Mouse (Mus musculus): Measurements from ENCODE around the gene Kel. TPM values are rescaled to one million over a fixed set of nuclear protein-coding genes. Genes with fewer than 3 reads are reported as not detected.
A peak's percentile ranks its signal among the peaks of the same experiment; 100 is the strongest.

Gene Kel
- polyA plus RNA-seq (2017; shearing (Covaris generic)), result under 1 TPM in 1 of 2 experiments, not detected in 1; 0.57 TPM

GRCm38 (mm10) chr6:41704123-41704522 lies at the start of gene Kel:
Gene Kel, minus strand, starts transcription at chr6:41704339.
- no peak for ATAC-seq

GRCm38 (mm10) chr6:41744664-41745392 lies 40.7 kb upstream of the Kel start:
- no peak for ATAC-seq

- no peak for ATAC-seq
Observed at GRCm38 (mm10) chr6:41741101-41741500, 37.0 kb upstream of the Kel start.

DNA sequence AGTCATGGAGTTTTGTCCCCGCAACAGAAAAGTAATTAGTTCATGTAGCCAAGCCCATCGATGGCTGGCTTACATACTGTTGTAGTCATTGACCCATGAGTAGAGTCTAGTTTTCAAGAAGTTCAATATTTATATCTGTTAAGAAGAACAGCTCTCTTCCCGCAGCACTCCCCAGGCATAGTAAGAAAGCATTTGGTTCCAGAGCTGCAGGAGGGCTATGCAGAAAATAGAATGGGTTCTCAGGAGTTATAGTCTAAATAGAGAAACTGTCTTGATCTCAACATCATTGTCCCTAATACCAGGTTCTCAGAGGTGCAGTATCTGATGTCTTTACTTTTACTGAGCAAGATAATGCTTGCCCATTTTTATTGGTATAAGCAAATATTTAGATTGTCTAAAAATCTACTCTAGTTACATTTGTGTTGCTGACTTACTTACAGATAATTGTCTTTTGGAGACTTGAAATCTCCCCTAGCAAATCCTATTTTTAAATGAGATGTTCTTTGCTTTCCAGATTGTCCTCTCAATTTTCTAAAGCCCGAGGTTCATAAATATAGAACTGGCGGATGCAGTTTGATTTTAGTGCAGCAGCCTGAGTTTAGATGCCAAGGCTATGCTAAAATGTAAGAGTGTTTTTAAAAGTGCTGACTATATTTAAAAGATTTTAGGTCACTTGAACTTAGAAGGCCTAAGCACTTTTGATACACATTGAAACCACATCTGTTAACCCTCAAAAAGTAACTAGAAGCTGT lies 30.8 kb upstream of the Kel start:
- no peak for ATAC-seq

DNA sequence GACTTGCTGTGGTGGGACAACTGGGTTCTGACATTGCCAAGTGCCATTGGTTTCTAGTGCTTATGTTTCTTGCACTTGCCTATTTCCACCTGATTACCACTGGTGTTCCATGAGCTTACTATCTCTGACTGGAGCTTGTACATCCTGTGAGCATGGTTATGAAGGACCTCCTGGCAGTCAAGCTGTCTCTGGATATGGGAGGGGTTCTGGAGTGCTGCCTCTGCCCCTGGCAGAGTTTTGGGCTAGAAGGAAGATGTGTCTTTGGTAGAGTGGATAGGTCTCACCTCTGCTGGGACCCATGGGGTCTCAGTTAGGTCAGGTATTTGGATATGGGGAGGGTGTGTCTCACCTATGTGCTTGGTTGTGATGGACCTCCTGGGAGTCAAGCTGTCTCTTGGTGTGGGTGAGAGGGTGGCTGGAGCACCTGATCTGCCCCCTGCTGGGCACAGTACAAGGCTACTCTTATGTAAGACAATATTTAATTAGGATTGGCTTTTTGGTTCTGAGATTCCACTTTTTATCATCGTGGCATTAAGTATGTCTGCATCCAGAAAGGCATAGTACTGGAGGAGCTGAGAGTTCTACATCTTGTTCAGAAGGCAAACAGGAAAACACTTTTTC lies 24.0 kb upstream of the Kel start:
- no peak for ATAC-seq

DNA sequence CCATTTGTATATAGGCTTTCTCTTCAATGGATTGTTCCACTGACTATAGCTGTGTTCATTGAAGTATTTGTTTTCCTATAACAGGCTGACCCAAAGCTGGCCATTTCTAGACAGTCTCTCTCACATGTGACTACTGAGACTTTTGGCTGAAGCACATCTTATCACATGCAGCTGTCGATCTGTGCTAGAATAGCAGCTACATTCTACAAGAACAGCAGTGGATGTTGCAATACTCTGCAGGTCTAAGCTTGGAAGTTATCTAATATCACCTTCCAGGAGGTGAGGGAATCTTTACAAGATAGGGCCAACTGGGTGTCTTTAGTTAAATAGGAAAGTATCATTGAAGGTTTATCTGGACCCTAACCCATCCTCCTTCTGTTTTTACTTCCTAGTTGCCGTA lies 17.3 kb upstream of the Kel start:
- ATAC-seq, result no peak

GRCm38 (mm10) chr6:41710281-41710680 lies 6.1 kb upstream of the Kel start:
- no peak for ATAC-seq

GRCm38 (mm10) chr6:41706275-41706674 lies 2.1 kb upstream of the Kel start:
- ATAC-seq, result no peak

DNA sequence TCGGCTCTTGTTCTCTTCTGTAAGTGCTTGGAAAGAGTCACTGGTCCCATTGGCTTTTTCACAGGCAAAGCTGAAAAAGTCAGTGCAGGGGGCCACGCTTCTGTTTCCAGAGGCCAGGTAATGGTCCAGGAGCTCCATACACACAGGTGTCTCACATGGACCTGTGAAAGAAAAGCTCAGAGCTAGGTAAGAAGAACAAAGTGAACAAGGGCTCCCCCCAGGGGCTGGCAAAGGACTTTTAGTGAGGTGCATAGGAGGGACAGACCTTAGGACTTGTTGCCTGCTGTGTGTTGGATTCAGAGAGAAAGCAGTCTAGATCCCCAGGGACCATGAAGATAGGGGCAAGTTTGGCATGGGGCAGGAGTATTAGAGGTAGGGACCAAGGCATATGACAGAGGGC lies 1.2 kb downstream of the Kel start:
- ATAC-seq, result no peak

- no peak for ATAC-seq
Observed at GRCm38 (mm10) chr6:41701245-41701644, 2.9 kb downstream of the Kel start.

DNA sequence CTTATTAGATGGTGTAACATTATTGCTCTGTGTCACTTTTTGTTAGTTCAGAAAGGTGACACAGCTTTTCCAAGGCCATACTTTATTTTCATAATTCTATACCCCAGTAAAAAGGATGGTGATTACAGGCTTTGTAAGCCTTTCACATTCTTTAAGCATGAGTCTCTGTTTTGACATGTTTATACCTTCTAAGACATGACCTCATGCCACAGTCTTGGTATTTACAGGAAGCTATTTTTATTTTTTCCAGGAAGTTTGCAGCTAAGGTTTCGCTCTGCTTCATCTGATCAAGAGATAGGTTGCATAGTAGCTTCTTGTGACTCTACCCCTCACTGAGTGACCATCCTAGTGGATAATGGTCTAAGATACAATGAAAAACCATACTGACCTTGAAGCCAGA lies 9.7 kb downstream of the Kel start:
- ATAC-seq, result peak; percentile 19

DNA sequence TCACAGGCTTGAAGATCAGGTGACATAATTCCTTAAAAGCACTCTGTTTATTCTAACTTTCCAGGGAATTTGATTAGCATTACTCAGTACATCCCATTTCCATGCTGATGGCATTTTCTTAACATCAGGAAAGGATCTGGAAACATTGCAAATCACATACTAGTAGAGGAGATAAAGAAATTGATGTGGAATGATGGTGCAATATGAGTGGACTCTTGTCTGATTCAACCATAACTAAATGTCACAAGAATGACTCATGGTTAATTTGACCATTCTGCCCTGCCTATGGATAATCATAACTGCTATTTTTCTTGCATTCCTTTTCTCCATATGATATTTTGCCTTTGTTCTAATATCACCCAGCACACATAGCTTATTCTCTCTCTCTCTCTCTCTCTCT lies 11.9 kb downstream of the Kel start:
- no peak for ATAC-seq

GRCm38 (mm10) chr6:41685596-41685995 lies 18.5 kb downstream of the Kel start:
- no peak for ATAC-seq

DNA sequence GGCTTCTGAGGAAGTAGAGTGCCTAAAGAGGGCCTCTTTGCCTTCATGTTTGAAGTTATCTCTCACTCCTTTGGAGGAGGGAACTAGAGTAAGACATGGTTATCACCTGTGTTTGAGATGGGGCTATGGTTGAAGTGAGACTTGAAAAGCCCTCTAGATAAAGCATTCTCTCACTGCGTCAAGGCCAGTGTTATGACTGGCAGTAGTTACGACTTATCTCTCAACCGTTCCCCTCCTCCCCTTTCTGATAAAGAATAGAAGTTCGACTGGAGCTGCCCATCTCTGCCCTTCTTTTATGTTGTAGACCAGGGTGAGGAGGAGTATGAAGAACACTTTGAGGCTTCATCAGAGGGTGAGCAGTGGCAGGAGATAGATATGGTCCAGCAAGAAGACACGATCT lies 19.2 kb downstream of the Kel start:
- no peak for ATAC-seq

GRCm38 (mm10) chr6:41684131-41684530 lies 20.0 kb downstream of the Kel start, which contains the start of gene Llcfc1:
Gene Llcfc1, plus strand, starts transcription at chr6:41684431.
- ATAC-seq, result no peak

DNA sequence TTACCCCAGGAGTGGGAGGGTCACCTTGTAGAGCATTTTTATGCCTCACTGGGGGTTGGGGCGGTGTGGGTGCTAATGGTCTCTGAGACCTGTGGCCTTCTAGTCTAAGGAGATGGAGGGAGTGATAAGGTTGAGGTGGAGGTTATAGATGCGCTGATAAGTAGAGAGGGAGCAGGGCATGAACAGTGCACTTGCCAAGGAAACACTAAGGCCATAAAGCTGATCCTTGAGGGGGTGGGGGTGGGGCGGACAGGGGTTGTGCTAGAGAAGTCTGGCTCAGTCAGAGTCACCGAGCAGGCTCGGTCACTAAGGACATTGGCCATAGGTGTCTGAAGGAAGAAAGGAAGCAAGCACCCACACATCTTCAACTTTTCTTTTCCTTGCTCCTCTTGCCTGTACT lies 22.5 kb downstream of the Kel start:
- no peak for ATAC-seq

DNA sequence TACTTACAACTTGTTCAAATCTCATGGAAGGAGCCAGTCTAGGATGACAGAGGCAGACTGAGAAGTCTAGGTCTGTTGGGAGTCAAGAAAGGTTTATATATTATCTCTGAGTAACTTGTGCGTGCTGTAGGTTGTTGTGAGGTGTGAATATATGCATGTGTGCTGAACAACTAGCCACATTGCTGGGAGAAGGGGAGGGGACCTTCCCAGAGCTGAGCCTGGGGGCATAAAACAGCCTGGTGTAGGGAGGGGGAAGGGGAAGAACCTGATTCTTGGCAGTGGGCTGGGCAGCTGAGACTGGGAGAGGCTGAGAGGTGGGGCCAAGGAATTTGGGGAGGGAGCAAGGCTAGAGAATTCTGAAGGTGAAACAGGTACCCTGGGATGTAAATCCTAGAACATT lies 23.5 kb downstream of the Kel start, which contains the start of gene Trpv5:
Trpv5 (minus strand) TSS at position 101 of the 400 bp plus-strand sequence.
- ATAC-seq, result no peak

- ATAC-seq, result no peak
Observed at GRCm38 (mm10) chr6:41676530-41676929, 27.6 kb downstream of the Kel start.

DNA sequence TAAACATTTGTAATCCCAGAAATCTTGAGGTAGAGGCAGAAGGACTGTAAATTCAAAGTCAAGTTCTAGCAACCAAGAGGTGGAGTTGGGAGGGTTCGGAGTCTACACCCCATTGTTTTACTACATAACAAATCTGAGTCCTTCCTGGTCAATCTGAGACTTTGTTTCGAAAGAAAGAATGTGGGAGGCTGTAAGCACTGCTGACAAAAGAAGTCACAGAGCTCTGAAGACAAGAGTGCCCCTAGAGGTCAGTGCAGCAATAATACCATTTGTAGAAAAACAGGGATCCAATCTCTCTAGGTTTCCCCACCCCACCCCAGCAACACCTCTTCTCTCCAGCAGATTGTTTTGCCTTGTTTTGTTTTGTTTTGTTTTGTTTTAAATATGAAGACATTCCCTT lies 41.8 kb downstream of the Kel start:
- ATAC-seq, result no peak

GRCm38 (mm10) chr6:41658487-41658886 lies 45.7 kb downstream of the Kel start:
- ATAC-seq, result no peak

DNA sequence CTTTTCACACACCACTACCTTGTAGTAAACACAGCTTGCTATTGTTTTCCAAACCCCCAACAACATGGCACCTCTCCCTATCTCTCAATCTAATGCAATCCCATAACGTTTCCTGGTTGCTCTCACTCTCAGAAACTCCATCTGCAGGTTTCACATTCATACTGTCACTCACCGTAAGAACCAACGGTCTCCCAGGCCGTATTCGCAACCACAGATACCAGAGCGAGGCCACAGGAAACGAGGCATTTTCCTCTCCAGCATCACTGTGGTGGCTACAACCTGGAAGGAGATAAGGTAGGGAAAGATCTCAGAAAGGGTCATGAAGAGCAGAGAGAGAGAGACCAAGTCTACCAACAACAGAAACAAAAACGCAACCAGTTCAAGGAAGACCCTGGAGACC lies 49.5 kb downstream of the Kel start:
- no peak for ATAC-seq

DNA sequence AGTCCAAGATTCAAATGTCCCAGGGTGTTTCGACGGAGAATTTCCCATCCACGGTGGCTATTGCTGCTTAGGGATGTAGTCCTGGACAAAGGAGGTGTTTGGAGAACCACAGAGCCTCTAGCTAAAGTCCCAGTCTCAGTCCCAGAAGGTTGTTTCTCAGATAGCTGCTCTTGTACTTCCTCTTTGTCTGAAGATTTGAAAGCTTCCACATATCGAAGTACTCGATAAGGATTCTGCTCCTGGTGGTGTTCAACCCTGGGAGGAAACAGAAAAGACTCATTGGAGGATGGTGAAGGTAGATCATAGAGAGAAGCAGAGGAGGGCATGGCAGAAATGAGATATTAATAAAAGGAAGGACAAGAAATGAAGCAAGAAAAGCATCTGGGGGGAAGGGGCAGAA lies 51.0 kb downstream of the Kel start:
- ATAC-seq, result no peak

DNA sequence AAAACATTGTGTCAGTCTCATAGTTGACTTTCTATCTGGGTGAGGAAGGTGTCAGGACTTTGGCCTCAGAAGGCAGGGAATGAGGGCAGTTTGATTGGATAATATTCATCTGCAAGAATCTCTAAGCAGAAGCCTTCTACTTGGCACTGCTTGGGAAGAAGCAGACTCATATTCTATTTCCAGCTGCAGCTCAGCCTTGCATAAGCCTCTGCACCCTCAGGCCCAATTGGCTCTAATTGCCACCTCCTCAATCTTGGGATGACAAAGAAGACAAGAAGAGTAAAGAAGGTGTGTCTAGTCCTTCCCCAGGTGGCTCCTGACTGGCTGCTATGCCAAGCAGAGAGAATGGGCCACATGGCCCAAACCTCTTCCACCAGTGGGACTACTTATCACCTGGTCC lies 57.5 kb downstream of the Kel start:
- no peak for ATAC-seq

DNA sequence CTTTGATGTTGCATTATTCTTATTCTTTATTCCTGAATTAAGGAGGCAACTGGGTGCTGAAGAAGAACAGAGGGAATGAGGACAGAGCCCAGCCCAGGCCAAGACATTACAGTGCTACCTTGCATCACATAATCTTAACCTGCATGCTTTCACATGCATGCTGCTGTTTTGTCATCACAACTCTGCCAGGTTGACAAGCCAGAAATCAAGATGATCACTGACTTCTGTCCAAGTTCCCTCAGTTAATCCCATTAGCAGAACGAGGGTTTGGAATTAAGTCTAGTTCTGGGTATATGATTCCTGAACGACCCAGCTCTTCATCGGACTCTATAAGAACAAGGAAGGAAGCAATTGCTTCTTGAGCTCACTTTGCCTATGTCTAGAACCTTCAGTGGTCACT lies 57.9 kb downstream of the Kel start:
- ATAC-seq, result no peak
